Mouse (Mus musculus): ENCODE data around the gene Spindoc.

DNA sequence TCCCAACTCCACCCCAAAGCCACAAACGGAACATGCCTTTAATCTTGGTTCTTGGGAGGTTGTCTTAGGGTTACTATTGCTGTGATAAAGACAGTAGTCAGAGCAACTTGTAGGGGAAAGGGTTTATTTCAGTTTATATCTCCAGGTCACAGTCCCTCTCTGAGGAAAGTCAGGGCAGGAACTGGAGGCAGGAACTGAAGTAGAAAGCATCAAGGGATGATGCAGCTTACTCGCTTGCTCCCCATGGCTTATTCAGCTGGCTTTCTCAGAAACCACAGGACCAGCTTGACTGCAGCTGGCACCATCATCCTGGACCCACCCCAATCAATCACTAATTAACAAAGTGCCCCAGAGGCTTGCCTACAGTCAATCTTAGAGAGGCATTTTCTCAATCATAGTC is 69.1 kb downstream of the Spindoc start:
- TF ChIP-seq CTCF (IDR thresholded peaks at IDR 0.05; ENCODE audit: low read depth, low read length), result no peak
- TF ChIP-seq EP300 (IDR thresholded peaks at IDR 0.05; ENCODE audit: insufficient read depth, low read depth, low read length), result no peak
- no peak for TF ChIP-seq POLR2A (IDR thresholded peaks at IDR 0.05; ENCODE audit: insufficient read depth, low read length)
